Mouse (Mus musculus): ENCODE measurements around the gene Glt8d1.

- TF ChIP-seq CTCF (IDR thresholded peaks at IDR 0.05; ENCODE audit: low read depth) (no peak), EP300 (optimal IDR thresholded peaks at IDR 0.05) (no peak)
Observed at GRCm38 (mm10) chr14:30960366-30960765, 40.8 kb upstream of the Glt8d1 start.
